Mouse (Mus musculus) midbrain, embryonic 11.5 days (tissue): Measurements from ENCODE around the gene Nucks1. TPM values are rescaled to one million over a fixed set of nuclear protein-coding genes. Genes with fewer than 3 reads are reported as not detected.
"Not testable (repeated sequence)": the region's sequence is repeated elsewhere in the genome, so short reads cannot be mapped to it uniquely, and the experiment has no call there.

ENCODE experiments used
- ATAC-seq: fragments of 200-750 bp; cut with Nextera tagmentation; 2 replicates; pipeline ENCODE4 v1.8.0; 2017; ENCODE audit warnings: moderate TSS enrichment, moderate library complexity; ENCODE audit not compliant: low FRiP score
- DNase-seq: peaks from one replicate; pipeline ENCODE4 v3.0.0; 2015; ENCODE audit warnings: low spot score; ENCODE audit errors: missing footprints
- H3K27ac ChIP-seq: fragments of 300-500 bp; sonication (generic); 2 replicates; pipeline ENCODE4 v1.5.1; 2014; ENCODE audit warnings: low read depth, low read length
- H3K27me3 ChIP-seq: fragments of 300-500 bp; sonication (generic); 2 replicates; pipeline ENCODE4 v1.6.1; 2014; ENCODE audit warnings: mild to moderate bottlenecking, low read length, moderate library complexity, mixed read lengths; ENCODE audit not compliant: control insufficient read depth, insufficient read depth
- H3K36me3 ChIP-seq: fragments of 300-500 bp; sonication (generic); 2 replicates; pipeline ENCODE4 v1.6.1; 2014; ENCODE audit warnings: mild to moderate bottlenecking, low read length, moderate library complexity, mixed read lengths; ENCODE audit not compliant: control insufficient read depth, insufficient read depth
- H3K4me1 ChIP-seq: fragments of 300-500 bp; sonication (generic); 2 replicates; pipeline ENCODE4 v1.6.1; 2014; ENCODE audit warnings: low read length; ENCODE audit not compliant: control insufficient read depth, insufficient read depth
- H3K4me2 ChIP-seq: fragments of 300-500 bp; sonication (generic); 2 replicates; pipeline ENCODE4 v1.6.1; 2014; ENCODE audit warnings: mild to moderate bottlenecking, moderate library complexity
- H3K4me3 ChIP-seq: fragments of 300-500 bp; sonication (generic); 2 replicates; pipeline ENCODE4 v1.5.1; 2014; ENCODE audit warnings: low read depth, low read length
- H3K9ac ChIP-seq: fragments of 300-500 bp; sonication (generic); 2 replicates; pipeline ENCODE4 v1.6.1; 2014; ENCODE audit warnings: low read length
- H3K9me3 ChIP-seq: fragments of 300-500 bp; sonication (generic); 2 replicates; pipeline ENCODE4 v1.6.1; 2016; ENCODE audit warnings: low read length; ENCODE audit not compliant: control insufficient read depth
- WGBS: fragments of 180-500 bp; shearing (Covaris S2); extraction: QIAGEN DNeasy Blood & Tissue Kit; methylation state at CpG from one replicate; pipeline ENCODE4 v1.1.7; 2014; 5-methylcytosine and 5-hydroxymethylcytosine counted together
- polyA plus RNA-seq: library from polyadenylated mRNA; unstranded; fragments of >200 nt; fragmentation: Nextera tagmentation; extraction: Ambion mirVana; gene quantifications from 2 replicates; pipeline ENCODE4 v1.2.1, GENCODE M21; 2014

The Nucks1 gene
- polyA plus RNA-seq, 1 experiment from 2014 or later = 61.3 TPM

DNA sequence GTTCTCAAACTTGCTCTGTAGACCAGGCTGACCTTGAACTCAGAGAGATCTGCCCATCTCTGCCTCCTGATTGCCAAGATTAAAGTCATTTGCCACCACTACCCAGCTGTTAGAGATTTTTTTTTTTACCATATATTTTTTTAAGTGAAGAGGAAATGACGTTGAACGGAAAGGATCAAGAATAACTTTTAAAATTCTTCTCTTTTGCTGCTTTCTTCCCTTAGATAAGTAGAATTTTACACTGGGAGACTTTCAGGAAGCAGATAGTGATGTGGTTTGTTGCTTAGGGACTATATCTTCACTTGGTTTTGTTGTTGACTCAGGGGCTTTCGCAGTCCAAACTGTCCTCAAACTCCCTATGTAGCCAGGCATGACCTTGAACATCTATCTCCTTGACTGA is 1.9 kb upstream of the Nucks1 start:
- ATAC-seq (no peak), DNase-seq (no peak)
- Histone ChIP-seq H3K9ac (no peak overlapping the region), H3K4me3 (no peak overlapping the region), H3K27me3 (peaks cover 3% of the 10 kb centered on the region; the same call in 1 of the 2 replicates), H3K4me2 (no peak overlapping the region), H3K9me3 (no peaks in the 10 kb centered on the region), H3K36me3 (no peaks in the 10 kb centered on the region), H3K4me1 (peaks cover 3% of the 10 kb centered on the region), H3K27ac (no peak overlapping the region)
- 86% methylated on average over 3 of the region's 3 CpGs for WGBS

DNA sequence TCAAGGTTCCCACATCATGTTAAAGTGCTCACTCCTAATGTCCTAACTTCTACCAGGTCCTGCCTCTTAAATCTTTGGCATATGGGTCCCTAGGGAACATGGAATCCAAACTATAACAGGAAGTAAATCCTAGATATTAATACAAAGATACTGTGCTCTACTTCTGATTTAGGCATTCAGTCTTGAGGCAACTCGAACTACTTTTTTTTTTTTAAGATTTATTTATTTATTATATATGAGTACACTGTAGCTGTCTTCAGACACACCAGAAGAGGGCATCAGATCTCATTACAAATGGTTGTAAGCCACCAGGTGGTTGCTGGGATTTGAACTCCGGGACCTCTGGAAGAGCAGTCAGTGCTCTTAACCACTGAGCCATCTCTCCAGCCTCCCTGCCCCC is 1.1 kb upstream of the Nucks1 start:
- not testable (repeated sequence) for H3K4me2 ChIP-seq, H3K36me3 ChIP-seq, H3K27me3 ChIP-seq, H3K27ac ChIP-seq, H3K4me1 ChIP-seq, ATAC-seq, DNase-seq, H3K9me3 ChIP-seq, H3K4me3 ChIP-seq, H3K9ac ChIP-seq
- WGBS = 99% methylated on average over 2 of the region's 2 CpGs

GRCm38 (mm10) chr1:131910674-131911558 is 582 bp downstream of the Nucks1 start:
- H3K4me3 ChIP-seq = peak overlapping the region; percentile 98
- DNase-seq (peak; percentile 98), ATAC-seq (peak; percentile 91)
- H3K9ac ChIP-seq = peak overlapping the region; percentile 96
- peaks cover 3% of the 10 kb centered on the region for H3K4me1 ChIP-seq
- H3K27me3 ChIP-seq = peaks cover 3% of the 10 kb centered on the region; the same call in 1 of the 2 replicates
- peak overlapping the region; percentile 93 for H3K27ac ChIP-seq
- peak overlapping the region; percentile 62 for H3K4me2 ChIP-seq
- no peaks in the 10 kb centered on the region for H3K36me3 ChIP-seq
- WGBS = under 1% methylated on average over 88 of the region's 88 CpGs
- H3K9me3 ChIP-seq = no peaks in the 10 kb centered on the region

DNA sequence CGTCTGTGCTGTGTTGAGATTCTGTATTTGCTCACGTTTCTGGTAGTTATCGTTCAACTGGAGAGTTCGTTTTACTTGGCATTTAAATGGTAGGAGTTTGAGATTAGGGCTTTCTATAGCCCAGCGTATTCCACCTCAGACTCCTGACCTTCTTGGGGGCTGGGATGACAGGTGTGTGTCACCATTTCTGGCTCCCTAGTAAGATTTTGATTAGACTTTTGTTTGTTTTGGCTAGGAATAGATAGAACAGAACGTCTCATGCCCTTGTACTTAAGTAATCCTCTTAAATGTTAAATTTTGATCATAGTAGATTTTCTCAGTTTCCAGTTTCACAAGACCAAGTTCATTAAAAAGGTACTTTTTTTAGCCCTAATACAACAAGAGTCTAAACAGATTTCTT is 7.3 kb downstream of the Nucks1 start:
- 85% methylated on average over 6 of the region's 6 CpGs for WGBS
- no peak for ATAC-seq
- no peaks in the 10 kb centered on the region for H3K9me3 ChIP-seq

GRCm38 (mm10) chr1:131919052-131919451 is 8.7 kb downstream of the Nucks1 start:
- no peak overlapping the region for H3K9ac ChIP-seq
- H3K4me1 ChIP-seq = no peaks in the 10 kb centered on the region
- no peak overlapping the region for H3K4me3 ChIP-seq
- peaks cover 13% of the 10 kb centered on the region for H3K36me3 ChIP-seq
- H3K4me2 ChIP-seq = no peak overlapping the region
- H3K27ac ChIP-seq = no peak overlapping the region
- DNase-seq = no peak
- H3K27me3 ChIP-seq = no peaks in the 10 kb centered on the region
- 94% methylated on average over 2 of the region's 2 CpGs for WGBS
- H3K9me3 ChIP-seq = no peaks in the 10 kb centered on the region
- ATAC-seq = no peak

More for the DNA sequence above, 7.3 kb downstream of the Nucks1 start:
- Histone ChIP-seq H3K27ac (no peak overlapping the region), H3K36me3 (peaks cover 13% of the 10 kb centered on the region), H3K9ac (no peak overlapping the region), H3K27me3 (no peaks in the 10 kb centered on the region), H3K4me1 (no peaks in the 10 kb centered on the region), H3K4me3 (no peak overlapping the region), H3K4me2 (no peak overlapping the region)
- DNase-seq = no peak

DNA sequence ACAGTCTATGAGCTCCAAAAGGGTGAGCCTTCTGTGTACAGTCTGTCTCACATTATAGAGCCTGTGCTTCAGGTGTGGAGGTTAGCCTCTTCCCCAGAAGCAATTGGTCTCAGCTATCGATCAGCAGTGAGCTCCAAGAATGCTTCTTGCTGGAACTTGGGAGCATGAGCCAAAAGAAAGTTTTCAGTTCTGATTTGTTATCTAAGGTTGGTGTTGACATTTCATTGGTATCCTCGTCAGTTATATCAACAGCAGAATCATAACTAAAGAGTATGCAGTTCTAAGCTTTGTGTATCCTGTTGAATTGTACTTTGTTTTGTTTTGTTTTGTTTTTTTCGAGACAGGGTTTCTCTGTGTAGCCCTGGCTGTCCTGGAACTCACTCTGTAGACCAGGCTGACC is 11.8 kb downstream of the Nucks1 start:
- peaks cover 25% of the 10 kb centered on the region for H3K36me3 ChIP-seq
- no peak for ATAC-seq
- no peak overlapping the region for H3K4me2 ChIP-seq
- DNase-seq = peak; percentile 76
- no peaks in the 10 kb centered on the region for H3K4me1 ChIP-seq
- WGBS = 97% methylated on average over 3 of the region's 3 CpGs
- no peak overlapping the region for H3K27ac ChIP-seq
- no peak overlapping the region for H3K9ac ChIP-seq
- H3K27me3 ChIP-seq = no peaks in the 10 kb centered on the region
- no peaks in the 10 kb centered on the region for H3K9me3 ChIP-seq
- no peak overlapping the region for H3K4me3 ChIP-seq

GRCm38 (mm10) chr1:131933471-131933870 is 23.1 kb downstream of the Nucks1 start:
- Histone ChIP-seq H3K27me3 (no peaks in the 10 kb centered on the region), H3K4me2 (no peak overlapping the region), H3K36me3 (peaks cover 11% of the 10 kb centered on the region), H3K4me1 (no peaks in the 10 kb centered on the region), H3K4me3 (no peak overlapping the region), H3K27ac (no peak overlapping the region), H3K9me3 (no peaks in the 10 kb centered on the region), H3K9ac (no peak overlapping the region)
- no peak for DNase-seq
- WGBS = 90% methylated on average over 2 of the region's 2 CpGs
- no peak for ATAC-seq

DNA sequence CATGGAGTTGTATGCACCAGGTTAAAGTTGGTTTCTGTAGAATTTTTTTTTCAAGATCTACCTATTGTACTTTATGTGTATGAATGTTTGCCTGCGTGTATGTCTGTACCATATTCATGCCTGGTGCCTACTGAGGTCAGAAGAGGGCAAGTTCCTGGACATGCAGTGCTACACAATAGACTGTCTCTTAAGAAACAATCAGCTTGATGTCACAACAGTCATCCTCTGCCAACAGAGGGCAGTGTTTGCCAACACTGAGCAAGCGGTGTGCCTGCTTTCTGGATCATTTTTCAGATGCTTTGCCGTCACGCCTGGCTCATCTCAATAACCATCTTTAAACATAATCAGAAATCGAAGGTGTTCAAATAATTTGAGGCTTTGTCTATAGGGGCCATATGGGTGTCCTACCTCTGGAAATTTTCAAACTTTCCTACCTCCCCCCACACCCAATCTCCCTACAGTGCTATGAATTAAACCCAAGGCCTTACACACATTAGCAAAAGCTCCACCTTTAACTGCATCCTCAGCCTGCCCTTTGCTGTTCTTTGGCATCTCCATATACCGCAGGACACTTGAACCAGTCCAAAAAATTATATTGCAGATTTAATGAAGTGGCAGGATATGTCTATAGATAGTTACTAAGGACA is 27.4 kb downstream of the Nucks1 start:
- Histone ChIP-seq H3K4me3 (no peak overlapping the region), H3K9me3 (no peaks in the 10 kb centered on the region), H3K27ac (no peak overlapping the region), H3K9ac (no peak overlapping the region), H3K27me3 (no peaks in the 10 kb centered on the region), H3K36me3 (no peaks in the 10 kb centered on the region), H3K4me2 (no peak overlapping the region), H3K4me1 (peaks cover 6% of the 10 kb centered on the region)
- peak; percentile 66 for ATAC-seq
- peak; percentile 97 for DNase-seq
- 61% methylated on average over 6 of the region's 6 CpGs for WGBS

DNA sequence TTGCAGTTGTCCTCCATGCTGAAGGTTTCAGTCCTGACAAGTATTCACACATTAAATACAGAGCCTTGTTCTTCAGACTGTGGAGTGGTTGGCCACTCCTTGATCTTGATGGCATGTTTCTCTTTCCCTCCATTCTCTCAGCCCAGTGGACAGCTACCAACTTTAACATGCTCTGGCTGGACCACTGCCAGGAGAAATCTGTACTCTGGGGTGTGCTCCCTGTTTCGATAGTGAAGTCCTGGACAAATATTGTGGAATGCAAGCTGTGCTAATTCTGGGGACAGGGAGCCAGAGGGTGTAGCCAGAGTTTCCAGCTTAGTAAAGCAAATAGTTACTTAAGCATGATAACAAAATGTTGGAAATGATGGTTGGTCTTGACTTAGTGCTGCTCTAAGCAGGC is 28.5 kb downstream of the Nucks1 start:
- Histone ChIP-seq H3K9me3 (no peaks in the 10 kb centered on the region), H3K9ac (no peak overlapping the region), H3K4me1 (peaks cover 7% of the 10 kb centered on the region), H3K36me3 (no peaks in the 10 kb centered on the region), H3K4me2 (no peak overlapping the region), H3K27ac (no peak overlapping the region), H3K4me3 (no peak overlapping the region), H3K27me3 (no peaks in the 10 kb centered on the region)
- ATAC-seq (no peak), DNase-seq (no peak)
- 89% methylated on average over 1 of the region's 1 CpGs for WGBS
